Mouse (Mus musculus) lung, postnatal 0 days (tissue): ENCODE results near the gene Optn. TPM values are rescaled to one million over a fixed set of nuclear protein-coding genes. Genes with fewer than 3 reads are reported as not detected.
A peak's percentile ranks its signal among the peaks of the same experiment; 100 is the strongest.

ENCODE experiments used
- ATAC-seq: fragments of 200-750 bp; cut with Nextera tagmentation; 2 replicates; pipeline ENCODE4 v1.8.0; 2017; ENCODE audit warnings: moderate library complexity
- DNase-seq: peaks from one replicate; pipeline ENCODE4 v3.0.0-alpha.2; 2016; ENCODE audit warnings: low spot score
- H3K27ac ChIP-seq: fragments of 300-500 bp; sonication (generic); 2 replicates; pipeline ENCODE4 v1.5.1; 2014; ENCODE audit warnings: antibody characterized with exemption, mild to moderate bottlenecking, low read length, mixed read lengths
- H3K27me3 ChIP-seq: fragments of 300-500 bp; sonication (generic); replicated peaks from 2 replicates; pipeline ENCODE4 v1.6.1; 2014; ENCODE audit warnings: low read length, mixed read lengths; ENCODE audit not compliant: insufficient read depth
- H3K36me3 ChIP-seq: fragments of 300-500 bp; sonication (generic); 2 replicates; pipeline ENCODE4 v1.6.1; 2014; ENCODE audit warnings: low read length, mixed read lengths; ENCODE audit not compliant: insufficient read depth
- H3K4me1 ChIP-seq: fragments of 300-500 bp; sonication (generic); 2 replicates; pipeline ENCODE4 v1.6.1; 2014; ENCODE audit warnings: antibody characterized with exemption, low read depth, low read length, mixed read lengths; ENCODE audit not compliant: insufficient read depth
- H3K4me2 ChIP-seq: fragments of 300-500 bp; sonication (generic); replicated peaks from 2 replicates; pipeline ENCODE4 v1.6.1; 2014; ENCODE audit warnings: low read depth, mild to moderate bottlenecking, low read length, moderate library complexity, mixed read lengths
- H3K4me3 ChIP-seq: fragments of 300-500 bp; sonication (generic); 2 replicates; pipeline ENCODE4 v1.5.1; 2014; ENCODE audit warnings: low read depth, low read length
- H3K9ac ChIP-seq: fragments of 300-500 bp; sonication (generic); replicated peaks from 2 replicates; pipeline ENCODE4 v1.6.1; 2014; ENCODE audit warnings: low read depth, mild to moderate bottlenecking
- H3K9me3 ChIP-seq: fragments of 300-500 bp; sonication (generic); 2 replicates; pipeline ENCODE4 v1.6.1; 2016; ENCODE audit warnings: low read length, mixed read lengths
- CTCF ChIP-seq: IDR thresholded peaks from 2 replicates; pipeline ENCODE4 v1.5.1; 2016; ENCODE audit warnings: antibody characterized with exemption, mild to moderate bottlenecking
- EP300 ChIP-seq: IDR thresholded peaks from 2 replicates; pipeline ENCODE4 v1.6.1; 2016; ENCODE audit warnings: antibody characterized with exemption, mild to moderate bottlenecking, control low read depth
- WGBS: fragments of 180-500 bp; shearing (Covaris S2); extraction: QIAGEN DNeasy Blood & Tissue Kit; methylation state at CpG from one replicate; pipeline ENCODE4 v1.1.7; 2014; 5-methylcytosine and 5-hydroxymethylcytosine counted together
- polyA plus RNA-seq: library from polyadenylated mRNA; unstranded; fragments of >200 nt; fragmentation: Nextera tagmentation; extraction: Ambion mirVana; gene quantifications from 2 replicates; pipeline ENCODE4 v1.2.1, GENCODE M21; 2015

Gene Optn
- polyA plus RNA-seq, 1 experiment from 2014 or later = 23.0 TPM

GRCm38 (mm10) chr2:5039350-5040170 lies 24.3 kb downstream of the Optn start:
- ATAC-seq (no peak), DNase-seq (peak; percentile 45)
- no peak overlapping the region for H3K4me3 ChIP-seq
- TF ChIP-seq EP300 (no peak), CTCF (no peak)
- no peak overlapping the region for H3K27ac ChIP-seq
- H3K9ac ChIP-seq = no peak overlapping the region
- WGBS = 51% methylated on average over 13 of the region's 13 CpGs
- H3K4me1 ChIP-seq = no peaks in the 10 kb centered on the region; the same call in 1 of the 2 replicates
- H3K4me2 ChIP-seq = no peak overlapping the region
- no peaks in the 10 kb centered on the region for H3K27me3 ChIP-seq
- no peaks in the 10 kb centered on the region for H3K36me3 ChIP-seq
- H3K9me3 ChIP-seq = no peaks in the 10 kb centered on the region

GRCm38 (mm10) chr2:5038320-5038719 lies 25.5 kb downstream of the Optn start:
- Histone ChIP-seq H3K4me2 (no peak overlapping the region), H3K9me3 (no peaks in the 10 kb centered on the region), H3K4me1 (no peaks in the 10 kb centered on the region; the same call in 1 of the 2 replicates), H3K27me3 (no peaks in the 10 kb centered on the region), H3K9ac (no peak overlapping the region), H3K36me3 (no peaks in the 10 kb centered on the region), H3K27ac (no peak overlapping the region), H3K4me3 (no peak overlapping the region)
- TF ChIP-seq EP300 (no peak), CTCF (no peak)
- ATAC-seq = no peak
- no peak for DNase-seq
- WGBS = 83% methylated on average over 5 of the region's 5 CpGs

GRCm38 (mm10) chr2:5037390-5037789 lies 26.5 kb downstream of the Optn start:
- H3K4me3 ChIP-seq = no peak overlapping the region
- H3K4me2 ChIP-seq = no peak overlapping the region
- peak; percentile 39 for TF ChIP-seq CTCF
- peak; percentile 42; the same call in 1 of the 2 replicates for TF ChIP-seq EP300
- DNase-seq (peak; percentile 88), ATAC-seq (peak; percentile 95)
- H3K9ac ChIP-seq = no peak overlapping the region
- H3K36me3 ChIP-seq = no peaks in the 10 kb centered on the region
- no peak overlapping the region for H3K27ac ChIP-seq
- WGBS = 56% methylated on average over 3 of the region's 3 CpGs
- no peaks in the 10 kb centered on the region for H3K27me3 ChIP-seq
- H3K4me1 ChIP-seq = no peaks in the 10 kb centered on the region; the same call in 1 of the 2 replicates
- H3K9me3 ChIP-seq = no peaks in the 10 kb centered on the region

- Histone ChIP-seq H3K4me3 (no peak overlapping the region), H3K27ac (no peak overlapping the region), H3K36me3 (no peaks in the 10 kb centered on the region), H3K9me3 (no peaks in the 10 kb centered on the region), H3K4me1 (no peaks in the 10 kb centered on the region; the same call in 1 of the 2 replicates), H3K27me3 (no peaks in the 10 kb centered on the region), H3K9ac (no peak overlapping the region), H3K4me2 (no peak overlapping the region)
- DNase-seq (no peak), ATAC-seq (no peak)
- no peak for TF ChIP-seq EP300
- TF ChIP-seq CTCF = no peak
- WGBS = 58% methylated on average over 10 of the region's 10 CpGs
Measured at GRCm38 (mm10) chr2:5036411-5037076, 27.3 kb downstream of the Optn start.

- H3K36me3 ChIP-seq = no peaks in the 10 kb centered on the region
- H3K9me3 ChIP-seq = no peaks in the 10 kb centered on the region
- H3K27me3 ChIP-seq = no peaks in the 10 kb centered on the region
- 74% methylated on average over 9 of the region's 9 CpGs for WGBS
- no peaks in the 10 kb centered on the region; the same call in 1 of the 2 replicates for H3K4me1 ChIP-seq
- no peak overlapping the region for H3K27ac ChIP-seq
- no peak for ATAC-seq
- H3K4me2 ChIP-seq = no peak overlapping the region
- H3K9ac ChIP-seq = no peak overlapping the region
- no peak for TF ChIP-seq CTCF
- no peak for TF ChIP-seq EP300
- H3K4me3 ChIP-seq = no peak overlapping the region
- no peak for DNase-seq
Measured at GRCm38 (mm10) chr2:5035241-5035640, 28.6 kb downstream of the Optn start.

GRCm38 (mm10) chr2:5034801-5035200 lies 29.1 kb downstream of the Optn start:
- Histone ChIP-seq H3K27ac (no peak overlapping the region), H3K4me2 (no peak overlapping the region), H3K36me3 (no peaks in the 10 kb centered on the region), H3K4me3 (no peak overlapping the region), H3K9me3 (no peaks in the 10 kb centered on the region), H3K4me1 (no peaks in the 10 kb centered on the region; the same call in 1 of the 2 replicates), H3K27me3 (no peaks in the 10 kb centered on the region), H3K9ac (no peak overlapping the region)
- no peak for ATAC-seq
- TF ChIP-seq CTCF (no peak), EP300 (no peak)
- DNase-seq = no peak
- 59% methylated on average over 8 of the region's 8 CpGs for WGBS
